Mouse (Mus musculus): ENCODE results near the gene Abraxas1.

Abraxas1 gene

GRCm38 (mm10) chr5:100820483-100821184 is at the start of gene Abraxas1:
Gene Abraxas1, minus strand, starts transcription at chr5:100820965.
- DNase-seq (ENCODE audit: low read depth, low spot score), result peak; percentile 67

DNA sequence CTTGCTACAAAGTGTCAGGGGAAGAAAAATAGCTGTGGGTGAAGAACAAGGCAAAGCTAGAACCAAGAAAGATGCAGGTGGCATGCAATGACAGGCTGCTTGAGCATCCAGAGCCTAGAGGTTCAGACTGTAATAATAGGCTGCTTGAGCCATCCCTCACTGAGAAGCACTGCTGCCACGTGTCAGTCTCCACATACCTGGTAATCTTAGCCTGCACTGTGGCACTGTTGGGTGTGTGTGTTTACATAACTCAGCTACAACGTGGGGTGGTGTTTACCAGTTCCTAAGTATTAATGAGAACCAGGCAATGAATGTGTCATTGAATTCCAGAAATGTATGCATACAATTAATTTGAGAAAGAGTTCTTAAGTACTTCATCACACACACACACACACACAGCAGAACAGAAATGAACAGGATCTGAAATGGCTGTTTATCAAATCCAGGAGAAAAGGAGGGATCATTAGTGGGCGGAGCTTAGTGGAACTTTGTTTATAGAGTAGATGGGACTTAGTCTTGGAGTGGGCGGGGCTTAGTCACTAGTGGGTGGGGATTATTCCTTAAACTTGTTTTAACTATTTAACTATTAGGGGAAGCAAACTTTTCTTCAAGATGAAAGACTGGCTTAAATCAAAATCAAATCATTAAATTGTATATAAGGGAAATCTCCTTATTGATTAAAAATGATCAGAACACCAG is 48.6 kb upstream of the Abraxas1 start:
- DNase-seq (ENCODE audit: low read depth, low spot score), result no peak

- DNase-seq (ENCODE audit: low read depth, low spot score), result no peak
Observed at GRCm38 (mm10) chr5:100866183-100866582, 45.4 kb upstream of the Abraxas1 start.

DNA sequence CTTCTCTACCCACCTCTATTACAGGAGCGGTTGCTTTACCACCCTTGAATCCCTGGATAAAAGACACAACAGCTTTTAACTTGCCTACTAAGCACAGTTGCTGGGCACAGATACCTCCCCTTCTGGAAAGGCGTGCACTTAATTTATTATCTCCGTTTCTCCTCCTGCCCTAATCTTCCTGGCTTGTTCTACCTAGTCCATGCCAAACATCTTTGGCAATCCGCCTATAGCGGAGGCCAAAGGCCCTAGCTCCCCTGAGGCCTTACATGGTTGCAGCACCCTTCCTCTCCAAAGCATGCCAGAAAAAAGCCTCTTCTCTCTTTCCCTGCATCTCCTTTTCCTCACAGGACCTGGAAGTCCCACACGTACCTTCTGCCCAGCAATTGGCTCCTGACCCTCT is 43.7 kb upstream of the Abraxas1 start:
- DNase-seq (ENCODE audit: low read depth, low spot score), result no peak

GRCm38 (mm10) chr5:100863091-100863490 is 42.3 kb upstream of the Abraxas1 start:
- no peak for DNase-seq (ENCODE audit: low read depth, low spot score)

GRCm38 (mm10) chr5:100861811-100862210 is 41.0 kb upstream of the Abraxas1 start:
- DNase-seq (ENCODE audit: low read depth, low spot score), result no peak

GRCm38 (mm10) chr5:100861140-100861539 is 40.4 kb upstream of the Abraxas1 start:
- no peak for DNase-seq (ENCODE audit: low read depth, low spot score)

DNA sequence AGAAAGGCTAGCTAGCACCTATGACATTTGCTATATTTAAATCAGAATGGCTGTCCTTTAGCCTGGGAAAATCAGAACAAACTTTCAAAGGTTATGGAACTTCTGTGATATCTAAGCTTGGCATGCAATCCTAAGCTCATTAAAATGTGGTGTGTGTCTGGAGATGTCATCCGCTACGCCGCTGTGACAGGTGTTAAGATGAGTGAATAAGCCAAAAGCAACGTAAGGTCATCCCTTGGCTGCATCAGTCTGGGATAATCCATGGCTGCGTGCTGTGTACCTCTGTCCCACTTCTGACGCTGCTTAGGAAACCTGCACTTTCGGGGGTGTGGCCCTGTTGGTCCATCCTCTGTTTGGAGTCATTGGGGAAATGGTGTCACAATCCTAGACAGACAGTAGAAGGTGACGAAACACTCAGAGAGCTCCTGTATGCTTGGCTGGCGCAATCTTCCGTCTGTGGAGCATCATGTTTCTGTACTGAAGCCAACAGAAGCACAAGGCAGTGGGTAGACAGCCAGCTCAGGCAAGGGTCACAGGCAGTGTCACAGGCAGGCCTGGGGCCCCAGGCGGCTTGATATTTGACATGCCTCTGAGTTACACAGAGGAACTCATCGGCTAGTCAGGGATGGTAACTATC is 39.8 kb upstream of the Abraxas1 start:
- DNase-seq (ENCODE audit: low read depth, low spot score), result no peak

DNA sequence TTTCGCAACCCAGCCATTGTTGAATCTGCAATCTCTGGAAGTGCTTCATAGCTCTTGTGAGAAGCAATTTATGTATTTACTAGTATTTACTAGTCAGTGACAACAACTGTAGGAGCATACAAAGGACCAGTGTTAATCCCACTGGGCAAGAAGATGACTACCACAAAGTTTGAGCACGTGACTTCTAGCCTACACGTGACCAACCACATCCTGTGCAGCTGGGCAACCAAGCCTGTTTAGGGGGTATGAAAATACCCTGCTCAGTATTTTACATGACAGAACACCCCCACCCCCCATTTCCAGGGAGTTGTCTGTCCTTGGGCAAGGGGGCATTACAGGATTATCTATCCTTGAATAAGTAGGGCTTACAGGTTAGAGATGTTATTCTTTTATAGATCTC is 35.8 kb upstream of the Abraxas1 start:
- DNase-seq (ENCODE audit: low read depth, low spot score), result no peak

DNA sequence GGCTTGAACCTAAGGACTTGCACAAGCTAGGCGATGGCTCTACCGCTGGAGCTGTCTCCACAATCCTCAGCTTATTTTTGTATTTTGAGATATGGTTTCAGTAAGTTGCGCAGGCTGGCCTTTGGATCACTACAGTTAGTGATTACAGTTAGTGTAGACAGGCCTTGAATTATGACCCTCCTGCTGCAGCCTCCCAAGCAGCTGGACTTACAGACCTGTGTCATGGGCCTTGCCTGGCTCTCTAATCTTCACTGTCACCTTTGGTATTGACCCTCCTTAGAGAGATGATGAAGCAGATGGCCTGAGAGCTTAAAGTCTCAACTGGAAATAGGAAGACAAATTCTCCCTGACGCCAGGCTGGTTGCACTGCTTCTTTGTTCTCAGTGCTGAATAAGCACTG is 33.2 kb upstream of the Abraxas1 start:
- DNase-seq (ENCODE audit: low read depth, low spot score), result no peak

- no peak for DNase-seq (ENCODE audit: low read depth, low spot score)
Observed at GRCm38 (mm10) chr5:100847143-100847542, 26.4 kb upstream of the Abraxas1 start.

DNA sequence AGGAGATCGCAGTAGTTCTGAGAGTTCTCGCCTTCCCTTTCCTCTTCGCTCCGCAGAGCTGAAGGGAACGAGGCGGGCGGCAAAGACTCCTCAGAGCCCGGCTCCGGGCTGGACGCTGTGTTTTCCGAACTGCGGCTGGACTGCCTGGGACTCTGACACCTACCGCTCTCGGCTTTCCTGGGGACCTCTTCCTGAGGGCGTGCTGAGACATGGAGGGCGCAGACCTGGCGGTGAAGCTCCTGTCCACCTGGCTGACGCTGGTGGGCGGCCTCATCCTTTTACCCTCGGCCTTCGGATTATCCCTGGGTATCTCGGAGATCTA is 25.8 kb upstream of the Abraxas1 start:
- no peak for DNase-seq (ENCODE audit: low read depth, low spot score)

DNA sequence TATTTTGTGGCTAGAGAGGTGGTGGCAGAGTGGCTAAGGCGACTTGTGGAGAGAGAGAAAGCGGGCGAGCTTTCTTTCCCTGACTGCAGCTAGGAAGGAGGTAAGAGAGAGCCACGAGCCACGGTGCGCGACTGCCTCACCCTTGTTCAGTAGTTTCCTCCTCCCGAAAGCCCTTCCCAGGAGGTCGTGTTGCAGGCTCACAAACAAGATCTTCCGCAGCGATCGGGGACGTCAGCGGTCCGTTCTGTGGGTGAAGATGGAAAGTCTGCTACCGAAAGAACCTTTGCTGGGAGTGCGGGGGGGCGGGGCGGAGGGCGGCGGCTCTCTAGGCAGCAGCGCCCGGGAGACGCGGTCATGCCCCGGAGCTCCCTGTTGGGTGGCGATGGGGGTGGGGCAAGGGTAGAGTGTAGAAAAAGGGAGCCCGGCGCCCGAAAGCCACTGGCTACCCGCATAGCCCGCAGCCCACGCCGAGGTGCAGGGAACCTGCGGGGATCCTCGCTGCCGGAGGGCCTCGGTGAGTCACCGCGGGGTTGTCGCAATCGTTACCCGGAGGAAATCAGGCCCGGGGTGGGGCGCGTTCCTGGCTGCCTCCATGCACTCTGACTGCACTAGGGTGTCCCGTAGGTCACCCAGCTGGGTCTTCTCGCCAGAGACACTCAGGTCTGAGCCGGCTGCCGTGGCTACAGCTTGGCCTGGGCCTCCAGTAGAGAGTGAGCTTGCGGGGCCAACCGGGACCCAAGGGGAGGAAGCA is 25.3 kb upstream of the Abraxas1 start:
- DNase-seq (ENCODE audit: low read depth, low spot score), result peak; percentile 38

GRCm38 (mm10) chr5:100845485-100845847 is 24.7 kb upstream of the Abraxas1 start, which contains the start of gene Gpat3:
Gene Gpat3, plus strand, starts transcription at chr5:100845713.
- no peak for DNase-seq (ENCODE audit: low read depth, low spot score)

DNA sequence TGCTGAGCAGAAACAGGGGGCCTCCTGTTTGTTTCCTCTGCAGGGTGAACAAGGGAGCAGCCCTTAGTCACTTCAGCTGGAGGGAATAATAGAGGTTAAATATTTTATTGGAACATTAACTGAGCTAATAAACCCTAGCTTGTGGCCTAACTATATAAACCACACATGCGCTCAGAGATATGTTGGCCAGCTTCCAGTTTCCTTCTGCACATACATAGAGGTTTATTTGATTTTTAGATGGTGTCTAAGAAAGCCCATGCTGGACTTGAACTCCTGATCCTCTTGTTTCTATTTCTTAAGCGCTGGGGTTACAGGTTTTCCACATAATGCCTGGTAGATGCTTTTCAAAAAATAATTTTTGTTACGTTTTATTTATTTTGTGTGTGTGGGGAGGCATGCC is 23.7 kb upstream of the Abraxas1 start:
- DNase-seq (ENCODE audit: low read depth, low spot score), result no peak

DNA sequence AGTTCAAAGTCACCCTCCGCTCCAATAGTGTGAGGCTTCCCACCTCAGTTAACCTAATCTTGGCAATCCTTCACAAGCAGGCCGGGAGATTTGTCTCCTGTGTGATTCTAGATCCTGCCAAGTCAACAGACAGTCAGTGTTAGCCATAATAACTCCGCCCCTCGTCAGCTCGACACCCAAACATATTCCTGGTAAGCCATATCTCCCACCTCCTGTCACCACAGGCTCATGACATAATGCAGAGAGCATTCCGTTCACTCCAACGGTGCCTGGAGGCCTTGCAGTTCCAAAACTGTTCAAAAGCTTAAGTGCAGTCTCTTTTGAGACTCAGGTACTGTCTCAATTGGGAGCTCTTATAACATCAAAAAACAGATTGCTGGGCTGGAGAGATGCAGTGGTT is 17.1 kb upstream of the Abraxas1 start:
- no peak for DNase-seq (ENCODE audit: low read depth, low spot score)

- no peak for DNase-seq (ENCODE audit: low read depth, low spot score)
Observed at GRCm38 (mm10) chr5:100835862-100836538, 15.2 kb upstream of the Abraxas1 start.

DNA sequence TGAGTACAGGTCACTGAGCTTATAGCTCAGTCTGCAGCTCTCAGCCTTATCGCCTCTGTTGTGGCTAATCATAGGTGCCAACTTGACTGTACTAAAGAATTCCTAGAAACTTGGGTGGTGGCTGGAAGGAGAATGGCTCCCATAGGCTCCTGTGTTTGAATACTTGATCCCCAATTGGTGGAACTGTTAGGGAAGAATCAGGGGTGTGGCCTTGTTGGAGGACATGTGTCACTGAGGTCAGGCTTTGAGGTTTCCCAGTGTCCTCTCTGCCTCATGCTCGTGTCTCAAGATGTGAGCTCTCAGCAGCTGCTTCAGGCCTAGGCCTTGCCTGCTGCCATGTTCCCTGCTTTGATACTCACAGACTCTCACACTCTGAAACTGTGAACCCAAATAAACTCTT is 13.1 kb upstream of the Abraxas1 start:
- DNase-seq (ENCODE audit: low read depth, low spot score), result no peak

- no peak for DNase-seq (ENCODE audit: low read depth, low spot score)
Observed at GRCm38 (mm10) chr5:100832680-100833079, 11.9 kb upstream of the Abraxas1 start.

- no peak for DNase-seq (ENCODE audit: low read depth, low spot score)
Observed at GRCm38 (mm10) chr5:100828701-100829100, 7.9 kb upstream of the Abraxas1 start.

DNA sequence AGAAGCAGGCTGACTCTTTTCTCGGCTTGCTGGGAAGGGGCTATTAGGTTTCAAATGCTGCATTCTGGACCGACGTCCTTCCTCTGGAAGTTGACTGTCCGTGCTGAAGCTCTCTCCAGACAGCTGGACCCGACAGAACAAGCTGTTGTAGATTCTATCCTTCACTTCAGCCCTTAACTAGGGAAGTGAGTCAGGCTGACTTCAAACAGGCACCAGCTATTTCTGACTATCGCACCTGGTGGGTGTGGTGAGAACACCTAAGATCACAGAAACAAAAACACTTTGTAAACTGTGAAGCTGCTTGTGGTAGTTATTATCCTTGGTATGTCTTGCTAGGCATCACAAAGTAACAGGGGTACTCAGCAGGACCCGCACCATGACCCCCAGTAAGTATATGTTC is 5.8 kb upstream of the Abraxas1 start:
- no peak for DNase-seq (ENCODE audit: low read depth, low spot score)

DNA sequence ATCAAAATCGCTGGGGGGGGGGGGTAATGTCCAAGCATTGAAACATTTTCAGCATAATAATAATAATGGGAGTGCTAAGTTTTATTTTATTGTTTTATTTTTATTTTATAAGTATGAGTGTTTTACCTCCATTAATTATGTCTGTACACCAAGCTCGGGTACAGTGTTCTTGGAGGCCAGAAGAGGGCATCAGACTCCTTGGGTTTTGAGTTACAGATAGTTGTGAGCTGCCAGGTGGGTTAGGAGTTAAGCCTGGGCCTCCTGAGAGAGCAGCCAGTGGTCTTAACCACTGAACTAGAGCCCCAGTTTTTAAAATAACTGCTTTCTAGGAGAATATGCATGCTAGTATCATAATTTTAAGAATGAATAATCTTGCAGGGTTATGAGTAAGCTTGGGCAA is 5.2 kb upstream of the Abraxas1 start:
- peak; percentile 32 for DNase-seq (ENCODE audit: low read depth, low spot score)
